ENCODE assay signal across 8 mouse cellular contexts in genomic region chr16:91646681-91647419, GRCm38 (mm10). TPM values are rescaled to one million over a fixed set of nuclear protein-coding genes. Genes with fewer than 3 reads are reported as not detected.
DNase-seq lines count a peak whose midpoint lies in the region; ATAC-seq and TF ChIP-seq lines count a peak whose summit lies in the region.

Gene Gart, minus strand, starts transcription at chr16:91646952.

- TF ChIP-seq CTCF in gastrocnemius, adult 2 months (IDR thresholded peaks at IDR 0.05) = no peak
- no peak for TF ChIP-seq CTCF in hindbrain, postnatal 0 days (IDR thresholded peaks at IDR 0.05; ENCODE audit: low read depth)
- no peak for TF ChIP-seq CTCF in left cerebral cortex, adult 2 months (IDR thresholded peaks at IDR 0.05)

- intact Hi-C loops in gastrocnemius, adult 2 months (cut with DNase I) = loop anchor here (5.0 kb wide), 2 partner anchors 40 to 80 kb away; partner anchors contain the start of genes Cryzl1, Donson and Itsn1
- intact Hi-C loops in left cerebral cortex, adult 2 months (cut with DNase I) = loop anchor here (2.0 to 10.0 kb wide), 2 partner anchors 50 to 602 kb away; partner anchors contain the start of genes Paxbp1 and Tmem50b

- H3K4me2 ChIP-seq in hindbrain, postnatal 0 days (ENCODE audit: low read depth, low read length) = peak within 1 kb of the TSS; percentile 76

- peaks cover 7% of the 10 kb centered on the region; the same call in 1 of the 2 replicates for H3K4me1 ChIP-seq in hindbrain, postnatal 0 days (ENCODE audit: insufficient read depth, low read length)

- H3K27ac ChIP-seq in gastrocnemius, adult 2 months = peak within 1 kb of the TSS; percentile 100
- peak within 1 kb of the TSS; percentile 97 for H3K27ac ChIP-seq in hindbrain, postnatal 0 days
- H3K27ac ChIP-seq in left cerebral cortex, adult 2 months = peak within 1 kb of the TSS; percentile 98

- no peaks in the 10 kb centered on the region for H3K27me3 ChIP-seq in hindbrain, postnatal 0 days (ENCODE audit: insufficient read depth, low read length)

- ATAC-seq in hindbrain, postnatal 0 days = peak; percentile 88
- peak; percentile 82 for ATAC-seq in megakaryocyte, adult 5-6 weeks (ENCODE audit: poor library complexity, severe bottlenecking)

- under 1% methylated on average over 53 of the region's 59 CpGs for WGBS in hindbrain, postnatal 0 days

- H3K9ac ChIP-seq in hindbrain, postnatal 0 days (replicated peaks; ENCODE audit: low read length) = peak within 1 kb of the TSS; percentile 74

- DNase-seq in WW6 (ENCODE audit: low read depth, low spot score) = peak; percentile 72
- DNase-seq in cerebellum, postnatal 4 days (ENCODE audit: low spot score in 2 of 2) = peak; percentile 90 to 91
- DNase-seq in gastrocnemius, adult 2 months = peak; percentile 99
- DNase-seq in hindbrain, postnatal 0 days (ENCODE audit: low spot score) = peak; percentile 95
- DNase-seq in left cerebral cortex, adult 2 months (ENCODE audit: extremely low spot score in 1 of 2, low spot score in 2 of 2) = peak; percentile 92 to 94
- DNase-seq in right cerebral cortex, adult 2 months (ENCODE audit: low spot score in 2 of 2) = peak; percentile 91 to 92
- DNase-seq in urinary bladder, postnatal 25 days (ENCODE audit: low spot score) = peak; percentile 90

- H3K4me3 ChIP-seq in gastrocnemius, adult 2 months = peak within 1 kb of the TSS; percentile 75
- H3K4me3 ChIP-seq in hindbrain, postnatal 0 days (ENCODE audit: low read length) = peak within 1 kb of the TSS; percentile 81
- peak within 1 kb of the TSS; percentile 63 for H3K4me3 ChIP-seq in left cerebral cortex, adult 2 months

- no peaks in the 10 kb centered on the region for H3K9me3 ChIP-seq in hindbrain, postnatal 0 days (ENCODE audit: low read length)

- peaks cover 5% of the 10 kb centered on the region for H3K36me3 ChIP-seq in hindbrain, postnatal 0 days (ENCODE audit: insufficient read depth, low read length)

RNA-seq across cellular contexts. Expression of gene Gart, which starts in this region (rescaled TPM):
- total RNA-seq in gastrocnemius, adult 2 months (2021) = 10 to 100 TPM; 58.4 to 66.2 TPM
- total RNA-seq in hindbrain, postnatal 0 days (2014; rRNA removed) = 40.9 and 50.2 TPM in 2 replicates
- polyA plus RNA-seq in hindbrain, postnatal 0 days (2015; fragmentation: Nextera tagmentation; extraction: Ambion mirVana) = 46.2 and 46.6 TPM in 2 replicates
- total RNA-seq in left cerebral cortex, adult 2 months (2021) = 10 to 100 TPM; 48.4 to 52.8 TPM
- total RNA-seq in megakaryocyte, adult 5-6 weeks (2015) = 59.0 and 62.7 TPM in 2 replicates
- 98.1 and 115 TPM in 2 replicates for total RNA-seq in megakaryocyte, adult 5-6 weeks (2017)

Comparison
In these comparisons a context has a peak if more than half of its experiments do, and no peak if none do; other contexts are left out.
1. Peak in every context shown above with its lines: DNase-seq, ATAC-seq, H3K4me3 ChIP-seq and H3K27ac ChIP-seq.